Mouse (Mus musculus) stomach, postnatal 0 days (tissue): ENCODE measurements around the gene Hspb9.

Experiments used
- CTCF ChIP-seq: IDR thresholded peaks from 2 replicates; pipeline ENCODE4 v1.5.1; 2016; ENCODE audit warnings: antibody characterized with exemption, low read depth, mild to moderate bottlenecking, moderate library complexity
- EP300 ChIP-seq: optimal IDR thresholded peaks from 2 replicates; pipeline ENCODE3; 2016; ENCODE audit warnings: antibody characterized with exemption

DNA sequence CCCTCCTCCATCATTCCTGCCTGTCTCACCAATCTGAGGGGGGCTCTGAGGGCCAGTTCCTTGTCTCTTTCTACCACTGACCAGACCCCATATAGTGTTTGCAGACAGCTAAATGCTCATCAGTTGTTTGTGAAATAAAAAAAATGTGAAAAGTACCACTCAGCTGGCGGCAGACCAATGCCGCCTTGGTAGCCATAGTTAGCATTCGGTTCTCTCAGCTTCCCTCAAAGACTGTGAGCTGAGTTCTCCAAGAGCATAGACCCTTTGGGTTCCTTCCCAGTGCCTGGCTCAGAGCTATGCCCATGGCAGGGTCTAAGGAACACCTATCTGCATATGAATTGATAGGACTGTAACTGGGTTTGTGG is 41.0 kb downstream of the Hspb9 start:
- TF ChIP-seq EP300 = no peak
- no peak for TF ChIP-seq CTCF
